In the genomic region with DNA sequence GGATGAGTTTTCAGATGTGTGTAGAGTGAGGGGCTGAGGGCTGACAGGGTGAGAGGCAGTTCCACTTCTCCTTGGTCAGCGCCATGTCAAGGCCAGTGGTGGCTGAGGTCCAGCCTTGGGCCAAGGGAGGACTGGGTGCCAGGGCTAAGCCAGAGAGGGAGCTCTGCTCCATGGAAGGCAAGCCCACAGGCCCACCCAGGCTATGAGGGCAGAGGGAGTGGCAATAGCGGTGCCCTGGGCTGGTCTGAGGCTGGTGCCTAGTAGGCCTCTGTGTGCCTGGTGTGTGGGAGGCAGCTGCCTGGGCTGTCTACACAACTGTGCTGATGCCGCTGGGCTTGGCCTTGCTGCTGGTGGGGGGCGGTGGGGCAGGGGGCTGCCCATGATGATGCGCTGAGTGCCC, we compare ENCODE assay signal across 14 mouse cellular contexts. TPM values are rescaled to one million over a fixed set of nuclear protein-coding genes. Genes with fewer than 3 reads are reported as not detected.
DNase-seq lines count a peak whose midpoint lies in the region; ATAC-seq lines count a peak whose summit lies in the region.
"Had no signal": no experiment of that assay in that cellular context is flagged by ENCODE, and none has a peak within 500 bp of the region (broad histone marks: within the 10 kb centered on the region; RNA-seq: fewer than 3 reads in every experiment).

No protein-coding gene starts in this region.

- peaks cover 64% of the 10 kb centered on the region for H3K36me3 ChIP-seq in heart, embryonic 10.5 days
- peaks cover 61% of the 10 kb centered on the region for H3K36me3 ChIP-seq in midbrain, embryonic 13.5 days
- peaks cover 21% of the 10 kb centered on the region for H3K36me3 ChIP-seq in midbrain, embryonic 11.5 days (ENCODE audit: control insufficient read depth, insufficient read depth, low read length)
- H3K36me3 ChIP-seq in limb, embryonic 10.5 days, result peaks cover 41% of the 10 kb centered on the region

- H3K4me1 ChIP-seq in heart, embryonic 10.5 days, result peaks cover 42% of the 10 kb centered on the region
- 0 out of 2 replicates have a peak, but pooled peaks cover 4% of the 10 kb centered on the region for H3K4me1 ChIP-seq in midbrain, embryonic 13.5 days (replicated peaks)
- no peaks in the 10 kb centered on the region for H3K4me1 ChIP-seq in midbrain, embryonic 11.5 days (ENCODE audit: control insufficient read depth, insufficient read depth, low read length)
- 0 out of 2 replicates have a peak, but pooled peaks cover 3% of the 10 kb centered on the region for H3K4me1 ChIP-seq in limb, embryonic 10.5 days

- peak; percentile 25; the same call in 1 of the 2 replicates for ATAC-seq in midbrain, embryonic 13.5 days
- no peak; the same call in 1 of the 2 replicates for ATAC-seq in midbrain, embryonic 11.5 days (ENCODE audit: low FRiP score)
- ATAC-seq: activated CD4-positive, CD25-positive, alpha-beta regulatory T cell, adult 4 months; CD4-positive, CD25-positive, alpha-beta regulatory T cell, adult 4 months had no signal

- no peak for DNase-seq in heart, embryonic 10.5 days (ENCODE audit: low spot score)
- DNase-seq in heart, postnatal 25 days (ENCODE audit: low spot score), result no peak
- no peak for DNase-seq in midbrain, embryonic 11.5 days (ENCODE audit: low spot score, missing footprints)
- DNase-seq in adrenal gland, postnatal 36 days, result peak; percentile 42 to 51
- no peak for DNase-seq in limb, embryonic 10.5 days (ENCODE audit: low spot score)
- DNase-seq in kidney, postnatal 25 days, result no peak
- no peak for DNase-seq in cerebellum, postnatal 10 days
- DNase-seq: cerebellum, adult 9-11 months; heart, adult 18-20 months; liver; thymus, postnatal 14 days had no signal

- no peak overlapping the region for H3K9ac ChIP-seq in midbrain, embryonic 13.5 days (replicated peaks)
- H3K9ac ChIP-seq in midbrain, embryonic 11.5 days (ENCODE audit: low read length), result no peak overlapping the region

- H3K4me3 ChIP-seq in heart, embryonic 10.5 days, result no peak overlapping the region
- no peak overlapping the region for H3K4me3 ChIP-seq in midbrain, embryonic 13.5 days (replicated peaks)
- H3K4me3 ChIP-seq in midbrain, embryonic 11.5 days (ENCODE audit: low read depth, low read length), result no peak overlapping the region
- H3K4me3 ChIP-seq in limb, embryonic 10.5 days, result no peak overlapping the region

- intact Hi-C loops in heart, postnatal 25 days (cut with DNase I), result no loop called here

- H3K27me3 ChIP-seq in heart, embryonic 10.5 days (ENCODE audit: insufficient read depth, poor library complexity, severe bottlenecking), result no peaks in the 10 kb centered on the region
- H3K27me3 ChIP-seq in midbrain, embryonic 13.5 days, result no peaks in the 10 kb centered on the region
- H3K27me3 ChIP-seq in midbrain, embryonic 11.5 days (ENCODE audit: control insufficient read depth, insufficient read depth, low read length), result no peaks in the 10 kb centered on the region
- H3K27me3 ChIP-seq in limb, embryonic 10.5 days (ENCODE audit: low read depth, poor library complexity, severe bottlenecking), result no peaks in the 10 kb centered on the region

- no peaks in the 10 kb centered on the region for H3K9me3 ChIP-seq in heart, embryonic 10.5 days
- no peaks in the 10 kb centered on the region for H3K9me3 ChIP-seq in midbrain, embryonic 13.5 days
- H3K9me3 ChIP-seq in midbrain, embryonic 11.5 days (ENCODE audit: control insufficient read depth, low read length), result no peaks in the 10 kb centered on the region
- H3K9me3 ChIP-seq in limb, embryonic 10.5 days (replicated peaks), result no peaks in the 10 kb centered on the region

- no peak overlapping the region for H3K4me2 ChIP-seq in midbrain, embryonic 13.5 days (replicated peaks)
- H3K4me2 ChIP-seq in midbrain, embryonic 11.5 days, result no peak overlapping the region

- WGBS in heart, embryonic 10.5 days, result 96% methylated on average over 5 of the region's 5 CpGs
- WGBS in midbrain, embryonic 13.5 days, result 100% methylated on average over 5 of the region's 5 CpGs
- 97% methylated on average over 5 of the region's 5 CpGs for WGBS in midbrain, embryonic 11.5 days
- WGBS in limb, embryonic 10.5 days, result 97% methylated on average over 5 of the region's 5 CpGs

- H3K27ac ChIP-seq in heart, embryonic 10.5 days, result peak overlapping the region; percentile 33; the same call in 1 of the 2 replicates
- no peak overlapping the region for H3K27ac ChIP-seq in midbrain, embryonic 13.5 days
- H3K27ac ChIP-seq in midbrain, embryonic 11.5 days (ENCODE audit: low read depth, low read length), result no peak overlapping the region
- peak overlapping the region; percentile 42; the same call in 1 of the 2 replicates for H3K27ac ChIP-seq in limb, embryonic 10.5 days

RNA-seq across cellular contexts. Expression of a gene that starts 57.6 kb away (rescaled TPM):
- polyA plus RNA-seq in heart, embryonic 10.5 days (2016; fragmentation: Nextera tagmentation; extraction: Ambion mirVana), result 8.2 and 9.4 TPM in 2 replicates
- total RNA-seq in heart, postnatal 25 days (2021), result 100 to 1,000 TPM in 1 of 2 experiments, 10 to 100 TPM in 1; 51.0 to 103 TPM
- polyA plus RNA-seq in midbrain, embryonic 13.5 days (2015; fragmentation: Nextera tagmentation; extraction: Ambion mirVana), result 3.3 and 3.6 TPM in 2 replicates
- 2.7 and 3.0 TPM in 2 replicates for polyA plus RNA-seq in midbrain, embryonic 11.5 days (2014; fragmentation: Nextera tagmentation; extraction: Ambion mirVana)
- 10 to 100 TPM; 25.5 to 70.3 TPM for total RNA-seq in adrenal gland, postnatal 36 days (2021)
- 1.6 and 2.4 TPM in 2 replicates for polyA plus RNA-seq in limb, embryonic 10.5 days (2016; fragmentation: Nextera tagmentation; extraction: Ambion mirVana)

Comparison
In these comparisons a context has a peak if more than half of its experiments do, and no peak if none do; other contexts are left out.
1. DNase-seq: peak in adrenal gland, postnatal 36 days (2 of 2); none in heart, embryonic 10.5 days (single experiment), heart, postnatal 25 days (single experiment), midbrain, embryonic 11.5 days (single experiment), limb, embryonic 10.5 days (single experiment), kidney, postnatal 25 days (0 of 2) and cerebellum, postnatal 10 days (0 of 2).
2. H3K27ac ChIP-seq: peak in heart, embryonic 10.5 days (single experiment) and limb, embryonic 10.5 days (single experiment); none in midbrain, embryonic 13.5 days (single experiment) and midbrain, embryonic 11.5 days (single experiment).